Mouse (Mus musculus) NIH3T3 (cell line): ENCODE measurements around the gene Ppp1r9a.

Source experiments
- DNase-seq: peaks from one replicate; pipeline ENCODE4 v3.0.0-alpha.2; 2012; ENCODE audit warnings: low read depth

Ppp1r9a gene

DNA sequence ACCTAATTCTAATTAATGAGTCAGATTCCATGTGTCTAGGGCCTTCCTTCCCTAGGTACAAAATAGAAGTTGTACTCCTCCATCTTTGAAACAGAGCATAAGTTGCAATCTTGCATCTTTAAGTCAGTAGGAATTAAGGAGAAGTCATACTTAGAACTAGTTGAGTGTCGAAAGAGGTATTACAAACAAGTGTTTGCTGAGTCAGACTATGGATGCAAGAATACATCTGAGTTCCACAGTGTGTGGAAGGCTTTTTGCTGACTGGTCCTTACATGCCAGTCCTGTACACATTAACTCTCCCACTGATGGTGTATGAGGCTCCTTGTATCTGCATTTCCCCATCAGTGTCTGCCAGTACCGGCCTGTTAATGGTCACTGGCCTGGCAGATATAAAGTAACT lies 305.1 kb downstream of the Ppp1r9a start:
- DNase-seq = peak; percentile 22
